Mouse (Mus musculus) telencephalon, adult 2 months (tissue): Measurements from ENCODE around the gene Nin.

Source experiments
- DNase-seq: peaks from one replicate; pipeline ENCODE4 v3.0.0-alpha.2; 2011; ENCODE audit warnings: low read depth, low spot score

The Nin gene

DNA sequence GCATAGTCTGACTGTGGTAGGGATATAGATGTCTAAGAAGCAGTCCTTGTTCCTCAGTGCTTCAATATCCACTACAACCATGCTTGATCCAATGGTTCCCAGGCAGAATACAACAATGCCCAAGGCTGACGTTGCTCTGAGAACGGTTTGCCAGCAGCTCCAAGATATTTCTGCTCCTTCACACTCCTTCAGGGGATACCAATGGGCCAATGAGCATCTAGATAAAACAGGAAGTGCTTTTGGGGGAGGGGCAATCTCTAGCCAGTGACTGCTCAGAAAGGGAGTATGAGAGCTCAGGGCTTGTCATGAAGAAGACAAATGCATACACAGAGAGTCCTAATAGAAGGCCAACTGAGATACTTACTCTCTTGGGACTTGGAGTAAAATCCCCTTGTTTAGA lies 6.0 kb upstream of the Nin start:
- no peak for DNase-seq

DNA sequence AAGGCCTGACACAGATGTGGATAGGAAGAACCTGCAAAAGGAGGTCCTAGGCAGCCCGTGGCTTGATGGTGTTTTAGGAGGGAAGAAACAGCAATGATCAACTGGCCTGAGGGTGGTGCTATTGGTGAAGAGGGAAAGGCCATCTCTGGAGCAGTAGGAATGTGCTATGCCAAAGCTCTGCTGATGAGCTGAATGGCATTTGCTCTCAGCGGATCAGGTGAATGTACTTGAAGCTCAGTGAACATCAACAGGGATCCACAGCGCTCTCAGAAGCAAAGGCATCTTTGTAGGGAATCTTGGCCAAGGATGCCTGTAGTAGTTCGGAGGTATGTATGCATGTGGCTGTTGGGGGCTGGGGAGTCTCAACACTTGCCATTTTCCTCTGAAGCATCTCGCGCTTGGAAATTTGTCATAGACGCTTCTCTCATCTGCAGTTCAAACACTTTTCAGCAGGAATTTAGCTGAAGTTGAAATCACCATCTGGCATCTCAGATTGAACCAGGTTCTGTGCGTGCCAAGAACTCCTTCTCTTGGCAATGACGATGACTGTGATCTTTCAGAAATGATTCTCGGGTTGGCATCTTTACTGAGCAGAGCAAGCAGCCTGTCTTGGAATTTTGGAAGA lies 5.3 kb upstream of the Nin start:
- peak; percentile 94 for DNase-seq

DNA sequence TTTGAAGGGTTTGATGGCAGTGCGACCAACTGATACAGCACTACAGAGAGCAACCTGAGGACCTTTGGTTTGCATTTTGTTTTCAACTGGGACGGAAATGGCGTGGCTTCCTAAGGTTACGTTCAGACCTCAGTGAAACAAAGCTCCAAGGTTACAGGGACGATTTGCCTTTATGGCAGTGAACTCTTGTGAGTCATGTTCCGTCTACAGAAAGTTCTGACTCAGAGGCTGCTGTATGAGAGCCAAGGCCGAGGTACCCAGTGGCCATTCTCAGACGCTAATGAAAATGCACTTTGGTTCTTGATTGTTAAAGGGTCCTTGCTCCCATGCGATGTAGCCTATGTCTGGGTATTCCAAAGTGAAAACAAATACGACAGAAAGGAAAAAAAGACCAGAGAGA lies 3.6 kb upstream of the Nin start:
- DNase-seq = no peak

DNA sequence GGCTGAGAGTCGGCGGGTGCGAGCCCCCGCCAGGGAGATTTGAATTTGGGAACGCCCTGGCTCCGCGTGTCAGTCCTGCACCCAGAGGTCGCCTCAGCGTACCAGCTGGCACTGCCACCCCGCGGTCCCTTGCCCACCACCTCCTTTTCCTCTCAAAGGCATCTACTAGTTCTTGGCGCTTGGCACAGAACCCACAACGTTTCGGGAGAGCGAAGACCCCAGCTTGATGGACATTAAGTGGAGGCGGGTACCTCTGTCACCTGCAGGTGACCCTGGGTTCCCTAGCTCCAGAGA lies 1.5 kb downstream of the Nin start:
- no peak for DNase-seq

- no peak for DNase-seq
Measured at GRCm38 (mm10) chr12:70111367-70112089, 2.0 kb downstream of the Nin start.

- no peak for DNase-seq
Measured at GRCm38 (mm10) chr12:70111117-70111366, 2.5 kb downstream of the Nin start.

DNA sequence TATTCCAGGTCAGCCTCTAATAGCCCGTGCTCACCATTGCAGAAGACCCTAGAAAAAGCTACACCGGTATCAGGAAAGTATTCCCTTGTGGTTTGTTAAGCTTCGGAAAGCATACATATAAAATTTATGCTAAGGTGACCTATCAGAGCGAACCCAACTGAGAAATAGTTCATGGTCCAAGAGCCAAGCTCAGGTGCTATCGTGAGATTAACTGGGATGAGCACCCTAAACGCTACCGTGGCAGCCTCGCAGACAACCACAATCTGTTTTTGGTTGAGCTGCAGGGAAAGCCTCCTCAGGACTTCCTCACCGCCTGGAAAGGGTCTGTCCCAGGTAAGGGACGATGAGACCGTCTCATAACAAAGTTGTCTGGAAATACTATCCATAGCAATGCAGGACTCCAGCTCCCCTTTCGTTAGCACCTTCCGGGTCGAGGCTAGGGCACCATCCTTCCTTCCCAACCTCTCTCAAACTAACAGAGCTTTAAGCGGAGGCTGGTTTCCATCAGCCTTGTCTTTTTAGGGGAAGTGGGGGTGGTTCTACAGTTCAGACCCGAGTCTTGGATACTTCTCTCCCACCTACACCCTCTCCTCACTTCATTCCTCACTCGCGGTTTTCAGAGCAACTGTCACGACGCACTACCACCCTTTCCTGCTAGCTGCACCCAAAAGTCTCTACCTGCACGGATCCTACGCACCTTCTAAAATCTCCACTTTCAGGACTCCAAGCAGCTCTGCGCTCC lies 3.0 kb downstream of the Nin start:
- peak; percentile 82 for DNase-seq

- DNase-seq = no peak
Measured at GRCm38 (mm10) chr12:70109921-70110320, 3.6 kb downstream of the Nin start.

- no peak for DNase-seq
Measured at GRCm38 (mm10) chr12:70108104-70108503, 5.4 kb downstream of the Nin start.

GRCm38 (mm10) chr12:70106508-70106907 lies 7.0 kb downstream of the Nin start:
- no peak for DNase-seq

- DNase-seq = no peak
Measured at GRCm38 (mm10) chr12:70105885-70106284, 7.6 kb downstream of the Nin start.

GRCm38 (mm10) chr12:70104776-70105420 lies 8.6 kb downstream of the Nin start:
- DNase-seq = no peak

DNA sequence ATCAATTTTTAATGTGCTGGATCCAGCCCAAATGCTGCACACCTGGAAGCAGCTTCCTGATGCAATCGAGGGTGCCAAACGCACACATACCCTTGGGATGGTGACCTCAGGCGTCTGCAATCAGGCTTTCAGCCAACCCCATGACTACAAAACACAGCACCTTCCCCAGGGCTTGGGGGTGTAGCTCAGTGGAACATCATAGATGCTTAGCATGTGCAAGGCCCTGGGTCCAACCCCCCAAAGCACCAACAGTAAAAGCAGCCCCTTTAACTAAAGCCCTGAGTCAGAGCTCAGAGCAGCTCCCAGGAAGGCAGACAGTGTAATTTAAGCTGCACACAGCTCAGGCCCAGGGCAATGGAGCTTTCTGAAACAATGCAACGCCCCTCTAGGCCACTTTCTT lies 9.3 kb downstream of the Nin start:
- DNase-seq = no peak

- no peak for DNase-seq
Measured at GRCm38 (mm10) chr12:70103257-70103656, 10.3 kb downstream of the Nin start.

DNA sequence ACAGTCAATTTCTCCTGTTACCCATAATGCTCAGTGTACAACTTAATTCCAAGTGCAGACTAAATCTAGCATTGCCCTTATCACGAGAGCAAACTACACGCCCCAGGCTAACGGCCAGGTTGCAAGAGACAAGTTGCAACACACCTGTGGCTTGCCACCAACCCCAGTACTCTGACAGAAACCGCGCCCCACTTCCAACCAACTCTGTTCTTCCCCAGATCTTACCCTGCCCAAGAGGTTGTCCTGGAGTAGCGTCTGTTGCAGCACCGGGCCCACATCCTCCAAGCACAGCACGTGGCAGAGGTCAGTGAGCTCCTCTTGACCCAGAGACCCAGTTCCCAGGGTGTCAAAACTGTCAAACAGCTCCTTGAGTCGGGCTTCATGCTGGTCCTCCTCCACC lies 11.1 kb downstream of the Nin start:
- DNase-seq = no peak

DNA sequence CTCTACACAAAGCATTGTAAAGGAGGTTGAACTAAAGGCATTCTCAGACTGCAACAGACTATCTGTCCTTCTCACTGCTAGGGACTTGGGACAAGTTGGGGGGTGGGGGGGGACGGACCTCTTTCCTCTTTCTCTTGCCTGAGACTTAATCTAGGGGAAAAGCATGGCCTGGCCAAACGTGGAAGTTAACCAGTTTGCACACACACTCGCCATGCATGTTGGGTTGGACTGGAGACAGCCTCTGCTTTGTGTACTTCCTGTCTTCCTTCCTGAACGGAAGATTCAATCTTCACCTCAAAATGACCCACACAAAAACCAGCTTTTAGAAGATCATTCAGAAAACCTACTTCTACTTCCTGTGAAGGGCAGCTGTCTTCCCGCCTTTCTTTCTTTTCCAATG lies 11.7 kb downstream of the Nin start:
- no peak for DNase-seq

GRCm38 (mm10) chr12:70097901-70098300 lies 15.6 kb downstream of the Nin start:
- no peak for DNase-seq

DNA sequence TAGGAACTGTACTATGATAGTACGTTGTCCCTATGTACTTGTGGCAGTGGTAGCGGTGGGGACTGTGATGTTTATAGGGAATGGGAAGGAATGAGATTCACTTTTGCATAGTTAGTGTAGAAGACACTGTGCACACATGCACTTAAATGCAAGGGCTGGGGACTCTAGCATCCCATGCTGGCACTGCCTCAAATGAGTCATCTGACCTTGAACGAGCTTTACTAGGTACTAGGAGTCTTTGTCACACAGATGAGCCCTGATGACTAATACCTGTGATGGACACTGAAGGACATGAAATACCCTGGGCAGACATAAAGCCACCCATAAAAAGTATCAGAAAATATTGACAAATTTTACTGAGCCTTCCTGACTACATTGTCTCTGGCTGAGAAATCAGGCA lies 16.2 kb downstream of the Nin start:
- DNase-seq = no peak

DNA sequence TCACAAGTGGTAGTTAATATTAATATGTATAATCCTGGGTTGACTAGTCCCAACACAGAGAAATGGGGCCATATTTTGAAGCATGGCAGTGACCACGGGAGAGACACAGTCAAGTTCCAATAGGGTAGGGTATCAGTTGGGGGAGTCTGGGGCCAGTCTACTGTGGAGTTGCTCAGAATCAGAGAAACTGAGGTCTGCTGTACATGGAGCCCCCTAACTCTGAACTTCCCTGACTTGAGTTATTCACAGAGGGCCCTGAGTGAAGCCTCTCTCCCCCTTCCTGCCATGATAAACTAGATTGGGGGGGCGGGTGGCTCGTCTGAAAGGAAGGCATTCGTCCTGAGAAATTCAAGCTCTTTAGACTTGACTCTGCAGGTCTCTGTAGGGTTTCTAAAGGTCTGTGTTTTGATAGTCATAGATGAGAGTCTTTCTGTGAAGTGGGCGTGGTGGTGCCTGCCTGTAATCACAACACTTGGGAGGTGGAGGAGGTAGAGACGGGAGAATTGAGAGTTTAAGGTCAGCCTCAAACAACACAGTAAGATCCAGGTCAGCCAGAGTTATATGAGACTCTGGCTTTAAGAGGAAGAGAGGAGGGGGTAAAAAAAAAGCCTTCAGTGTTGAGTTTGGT lies 20.1 kb downstream of the Nin start:
- no peak for DNase-seq

GRCm38 (mm10) chr12:70088297-70088696 lies 25.2 kb downstream of the Nin start:
- DNase-seq = no peak

DNA sequence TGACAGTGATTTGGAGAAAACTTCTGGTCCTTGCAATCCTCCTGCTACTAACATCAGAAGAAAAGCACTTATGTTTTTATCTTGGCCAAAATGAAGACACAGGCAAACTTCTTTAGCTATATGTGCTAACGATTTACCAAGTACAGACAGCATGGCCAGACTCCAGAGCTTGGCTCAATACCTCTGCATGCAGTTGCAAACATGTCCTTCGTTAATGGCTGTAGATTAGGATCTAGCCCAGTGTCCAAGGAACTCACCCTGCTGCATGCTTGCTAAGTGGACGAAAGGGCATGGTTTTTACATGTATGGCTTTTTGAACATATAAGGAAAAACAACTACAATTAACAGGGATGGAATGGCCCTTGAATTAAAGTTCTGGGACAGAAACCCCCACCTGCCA lies 28.2 kb downstream of the Nin start:
- no peak for DNase-seq

DNA sequence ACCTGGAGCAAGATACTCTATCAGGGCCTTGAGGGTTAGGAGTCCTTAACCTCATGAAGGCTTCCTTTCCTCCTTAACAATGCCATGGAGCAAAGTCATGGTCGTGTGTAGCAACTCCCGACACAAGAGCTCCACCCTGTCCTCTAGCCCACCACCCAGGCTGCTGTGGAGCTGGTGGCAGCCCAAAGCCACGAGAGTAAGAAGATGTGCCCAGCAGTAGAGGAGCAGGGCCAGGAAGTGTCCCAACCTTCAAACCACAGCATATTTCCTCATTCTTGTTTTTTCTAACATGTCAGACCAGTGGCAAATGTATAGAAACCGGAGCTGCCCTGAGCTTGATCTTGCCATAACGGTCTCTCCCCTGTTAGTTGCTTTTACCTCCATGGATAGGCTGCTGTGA lies 29.3 kb downstream of the Nin start:
- DNase-seq = no peak

GRCm38 (mm10) chr12:70083737-70084136 lies 29.8 kb downstream of the Nin start:
- DNase-seq = no peak
